Mouse (Mus musculus): ENCODE measurements around the gene Zfp367. TPM values are rescaled to one million over a fixed set of nuclear protein-coding genes. Genes with fewer than 3 reads are reported as not detected.

Gene Zfp367
- polyA plus RNA-seq, 1 experiment from 2014 or later = 12.8 TPM

- no peak overlapping the region for H3K9ac ChIP-seq (ENCODE audit: low read depth, low read length)
- no peaks in the 10 kb centered on the region for H3K9me3 ChIP-seq (ENCODE audit: control insufficient read depth, low read length)
- ATAC-seq = no peak
- H3K4me2 ChIP-seq (ENCODE audit: low read depth, low read length) = no peak overlapping the region
- no peaks in the 10 kb centered on the region for H3K4me1 ChIP-seq (ENCODE audit: control insufficient read depth, insufficient read depth, low read length)
- no peak overlapping the region for H3K4me3 ChIP-seq (ENCODE audit: low read length)
- H3K27me3 ChIP-seq (replicated peaks; ENCODE audit: control insufficient read depth, insufficient read depth, low read length) = no peaks in the 10 kb centered on the region
- 82% methylated on average over 2 of the region's 2 CpGs for WGBS
- H3K27ac ChIP-seq (ENCODE audit: low read length) = no peak overlapping the region
- H3K36me3 ChIP-seq (ENCODE audit: control insufficient read depth, insufficient read depth, low read length) = no peaks in the 10 kb centered on the region; the same call in 1 of the 2 replicates
Measured at GRCm38 (mm10) chr13:64182091-64182490, 29.1 kb upstream of the Zfp367 start.

GRCm38 (mm10) chr13:64180888-64181287 lies 27.9 kb upstream of the Zfp367 start:
- no peak overlapping the region for H3K9ac ChIP-seq (ENCODE audit: low read depth, low read length)
- H3K36me3 ChIP-seq (ENCODE audit: control insufficient read depth, insufficient read depth, low read length) = no peaks in the 10 kb centered on the region; the same call in 1 of the 2 replicates
- no peaks in the 10 kb centered on the region for H3K9me3 ChIP-seq (ENCODE audit: control insufficient read depth, low read length)
- H3K4me1 ChIP-seq (ENCODE audit: control insufficient read depth, insufficient read depth, low read length) = no peaks in the 10 kb centered on the region
- H3K4me3 ChIP-seq (ENCODE audit: low read length) = no peak overlapping the region
- H3K27ac ChIP-seq (ENCODE audit: low read length) = no peak overlapping the region
- WGBS = 75% methylated on average over 3 of the region's 3 CpGs
- H3K27me3 ChIP-seq (replicated peaks; ENCODE audit: control insufficient read depth, insufficient read depth, low read length) = no peaks in the 10 kb centered on the region
- ATAC-seq = no peak
- no peak overlapping the region for H3K4me2 ChIP-seq (ENCODE audit: low read depth, low read length)

GRCm38 (mm10) chr13:64180300-64180699 lies 27.3 kb upstream of the Zfp367 start:
- Histone ChIP-seq H3K27ac (ENCODE audit: low read length) (no peak overlapping the region), H3K4me3 (ENCODE audit: low read length) (no peak overlapping the region), H3K27me3 (replicated peaks; ENCODE audit: control insufficient read depth, insufficient read depth, low read length) (no peaks in the 10 kb centered on the region), H3K9me3 (ENCODE audit: control insufficient read depth, low read length) (no peaks in the 10 kb centered on the region), H3K36me3 (ENCODE audit: control insufficient read depth, insufficient read depth, low read length) (no peaks in the 10 kb centered on the region; the same call in 1 of the 2 replicates), H3K9ac (ENCODE audit: low read depth, low read length) (no peak overlapping the region), H3K4me1 (ENCODE audit: control insufficient read depth, insufficient read depth, low read length) (no peaks in the 10 kb centered on the region), H3K4me2 (ENCODE audit: low read depth, low read length) (no peak overlapping the region)
- ATAC-seq = no peak
- WGBS = 93% methylated on average over 4 of the region's 4 CpGs

GRCm38 (mm10) chr13:64178746-64179652 lies 26.0 kb upstream of the Zfp367 start:
- H3K36me3 ChIP-seq (ENCODE audit: control insufficient read depth, insufficient read depth, low read length) = no peaks in the 10 kb centered on the region; the same call in 1 of the 2 replicates
- ATAC-seq = no peak
- WGBS = 78% methylated on average over 13 of the region's 13 CpGs
- H3K27me3 ChIP-seq (replicated peaks; ENCODE audit: control insufficient read depth, insufficient read depth, low read length) = no peaks in the 10 kb centered on the region
- H3K4me2 ChIP-seq (ENCODE audit: low read depth, low read length) = no peak overlapping the region
- no peak overlapping the region for H3K27ac ChIP-seq (ENCODE audit: low read length)
- no peaks in the 10 kb centered on the region for H3K4me1 ChIP-seq (ENCODE audit: control insufficient read depth, insufficient read depth, low read length)
- H3K9me3 ChIP-seq (ENCODE audit: control insufficient read depth, low read length) = no peaks in the 10 kb centered on the region
- no peak overlapping the region for H3K9ac ChIP-seq (ENCODE audit: low read depth, low read length)
- no peak overlapping the region for H3K4me3 ChIP-seq (ENCODE audit: low read length)

- no peak overlapping the region for H3K4me3 ChIP-seq (ENCODE audit: low read length)
- no peak overlapping the region for H3K27ac ChIP-seq (ENCODE audit: low read length)
- H3K4me1 ChIP-seq (ENCODE audit: control insufficient read depth, insufficient read depth, low read length) = no peaks in the 10 kb centered on the region
- H3K4me2 ChIP-seq (ENCODE audit: low read depth, low read length) = no peak overlapping the region
- H3K9me3 ChIP-seq (ENCODE audit: control insufficient read depth, low read length) = no peaks in the 10 kb centered on the region
- H3K36me3 ChIP-seq (ENCODE audit: control insufficient read depth, insufficient read depth, low read length) = peaks cover 1% of the 10 kb centered on the region; the same call in 1 of the 2 replicates
- ATAC-seq = no peak
- no peak overlapping the region for H3K9ac ChIP-seq (ENCODE audit: low read depth, low read length)
- WGBS = 78% methylated on average over 7 of the region's 7 CpGs
- H3K27me3 ChIP-seq (replicated peaks; ENCODE audit: control insufficient read depth, insufficient read depth, low read length) = no peaks in the 10 kb centered on the region
Measured at GRCm38 (mm10) chr13:64178000-64178399, 25.0 kb upstream of the Zfp367 start.

- Histone ChIP-seq H3K4me2 (ENCODE audit: low read depth, low read length) (no peak overlapping the region), H3K4me3 (ENCODE audit: low read length) (no peak overlapping the region), H3K27me3 (replicated peaks; ENCODE audit: control insufficient read depth, insufficient read depth, low read length) (no peaks in the 10 kb centered on the region), H3K36me3 (ENCODE audit: control insufficient read depth, insufficient read depth, low read length) (peaks cover 26% of the 10 kb centered on the region), H3K9me3 (ENCODE audit: control insufficient read depth, low read length) (peaks cover 29% of the 10 kb centered on the region), H3K9ac (ENCODE audit: low read depth, low read length) (no peak overlapping the region), H3K27ac (ENCODE audit: low read length) (no peak overlapping the region), H3K4me1 (ENCODE audit: control insufficient read depth, insufficient read depth, low read length) (no peaks in the 10 kb centered on the region)
- WGBS = 97% methylated on average over 25 of the region's 25 CpGs
- no peak for ATAC-seq
Measured at GRCm38 (mm10) chr13:64169746-64170145, 16.7 kb upstream of the Zfp367 start.

- Histone ChIP-seq H3K9me3 (ENCODE audit: control insufficient read depth, low read length) (no peaks in the 10 kb centered on the region), H3K27me3 (replicated peaks; ENCODE audit: control insufficient read depth, insufficient read depth, low read length) (no peaks in the 10 kb centered on the region), H3K4me1 (ENCODE audit: control insufficient read depth, insufficient read depth, low read length) (peaks cover 10% of the 10 kb centered on the region), H3K36me3 (ENCODE audit: control insufficient read depth, insufficient read depth, low read length) (no peaks in the 10 kb centered on the region), H3K27ac (ENCODE audit: low read length) (no peak overlapping the region), H3K9ac (ENCODE audit: low read depth, low read length) (peak overlapping the region; percentile 85; the same call in 1 of the 2 replicates), H3K4me2 (ENCODE audit: low read depth, low read length) (peak overlapping the region; percentile 98), H3K4me3 (ENCODE audit: low read length) (peak overlapping the region; percentile 83)
- no peak for ATAC-seq
- 48% methylated on average over 13 of the region's 13 CpGs for WGBS
Measured at GRCm38 (mm10) chr13:64163147-64163715, 10.2 kb upstream of the Zfp367 start.

- no peak; the same call in 1 of the 2 replicates for ATAC-seq
- WGBS = 3% methylated on average over 14 of the region's 14 CpGs
- Histone ChIP-seq H3K4me3 (ENCODE audit: low read length) (peak overlapping the region; percentile 83), H3K4me1 (ENCODE audit: control insufficient read depth, insufficient read depth, low read length) (peaks cover 10% of the 10 kb centered on the region), H3K9ac (ENCODE audit: low read depth, low read length) (peak overlapping the region; percentile 85), H3K36me3 (ENCODE audit: control insufficient read depth, insufficient read depth, low read length) (no peaks in the 10 kb centered on the region), H3K9me3 (ENCODE audit: control insufficient read depth, low read length) (no peaks in the 10 kb centered on the region), H3K27me3 (replicated peaks; ENCODE audit: control insufficient read depth, insufficient read depth, low read length) (no peaks in the 10 kb centered on the region), H3K4me2 (ENCODE audit: low read depth, low read length) (peak overlapping the region; percentile 98), H3K27ac (ENCODE audit: low read length) (no peak overlapping the region)
Measured at GRCm38 (mm10) chr13:64162626-64163025, 9.6 kb upstream of the Zfp367 start.

GRCm38 (mm10) chr13:64161916-64162611 lies 9.1 kb upstream of the Zfp367 start:
- peak overlapping the region; percentile 83 for H3K27ac ChIP-seq (ENCODE audit: low read length)
- H3K4me1 ChIP-seq (ENCODE audit: control insufficient read depth, insufficient read depth, low read length) = peaks cover 10% of the 10 kb centered on the region
- peak; percentile 74; the same call in 1 of the 2 replicates for ATAC-seq
- no peaks in the 10 kb centered on the region for H3K27me3 ChIP-seq (replicated peaks; ENCODE audit: control insufficient read depth, insufficient read depth, low read length)
- H3K36me3 ChIP-seq (ENCODE audit: control insufficient read depth, insufficient read depth, low read length) = no peaks in the 10 kb centered on the region
- peak overlapping the region; percentile 83 for H3K4me3 ChIP-seq (ENCODE audit: low read length)
- peak overlapping the region; percentile 85 for H3K9ac ChIP-seq (ENCODE audit: low read depth, low read length)
- H3K9me3 ChIP-seq (ENCODE audit: control insufficient read depth, low read length) = no peaks in the 10 kb centered on the region
- H3K4me2 ChIP-seq (ENCODE audit: low read depth, low read length) = peak overlapping the region; percentile 98
- WGBS = under 1% methylated on average over 69 of the region's 71 CpGs

All from intestine, embryonic 16.5 days (tissue).